Mouse (Mus musculus) liver, adult 2 months (tissue): ENCODE results near the gene Nmd3.

Experiments
- CTCF ChIP-seq: fragments of 200-500 bp; IDR thresholded peaks from 2 replicates; pipeline ENCODE4 v1.5.1; 2011; ENCODE audit warnings: low read depth, low read length, control low read depth
- POLR2A ChIP-seq: fragments of 200-500 bp; IDR thresholded peaks from 2 replicates; pipeline ENCODE4 v1.6.1; 2011; ENCODE audit warnings: low read length, control low read depth; ENCODE audit not compliant: insufficient read depth; ENCODE audit errors: extremely low read depth

GRCm38 (mm10) chr3:69702421-69702820 is 19.4 kb upstream of the Nmd3 start:
- TF ChIP-seq CTCF (no peak), POLR2A (no peak)
